Mouse (Mus musculus) myocyte (in vitro differentiated cells): Measurements from ENCODE around the gene Gxylt1. TPM values are rescaled to one million over a fixed set of nuclear protein-coding genes. Genes with fewer than 3 reads are reported as not detected.

Experiments used
- H3K27me3 ChIP-seq: one replicate; pipeline ENCODE4 v1.6.1; 2011; ENCODE audit not compliant: control insufficient read depth, insufficient read depth, insufficient read length
- H3K36me3 ChIP-seq: one replicate; pipeline ENCODE4 v1.6.1; 2011; ENCODE audit not compliant: control insufficient read depth, insufficient read depth
- H3K4me2 ChIP-seq: one replicate; pipeline ENCODE4 v1.6.1; 2011; ENCODE audit warnings: low read depth, control low read depth
- H3K4me3 ChIP-seq: one replicate; pipeline ENCODE4 v1.5.1; 2011; ENCODE audit warnings: mild to moderate bottlenecking, control low read depth, moderate library complexity
- H3K79me2 ChIP-seq: one replicate; pipeline ENCODE4 v1.6.1; 2011; ENCODE audit not compliant: control insufficient read depth, insufficient read depth
- H3ac ChIP-seq: one replicate; pipeline ENCODE4 v1.6.1; 2011; ENCODE audit not compliant: control insufficient read depth, insufficient read length
- CEBPB ChIP-seq: IDR thresholded peaks from 2 replicates; pipeline ENCODE4 v1.6.1; 2011; ENCODE audit warnings: mild to moderate bottlenecking, moderate library complexity; ENCODE audit not compliant: poor library complexity, insufficient read depth, severe bottlenecking
- E2F4 ChIP-seq: IDR thresholded peaks from one replicate; pipeline ENCODE4 v1.6.1; 2011; ENCODE audit warnings: mild to moderate bottlenecking, control low read depth, moderate library complexity; ENCODE audit not compliant: insufficient read depth
- MAX ChIP-seq: IDR thresholded peaks from one replicate; pipeline ENCODE4 v1.6.1; 2011; ENCODE audit warnings: low read depth, mild to moderate bottlenecking, control low read depth
- MYOD1 ChIP-seq, 3 experiments: IDR thresholded peaks; one replicate each; pipeline ENCODE4 v1.6.1; 2011; ENCODE audit warnings: control low read depth in 2 of 3, low read depth in 2 of 3, mild to moderate bottlenecking in 2 of 3, moderate library complexity in 1 of 3; ENCODE audit not compliant: insufficient read length in 2 of 3, control insufficient read depth in 1 of 3
- MYOG ChIP-seq, 3 experiments: IDR thresholded peaks; one replicate each; pipeline ENCODE4 v1.6.1; 2011; ENCODE audit warnings: control low read depth in 2 of 3, low read depth in 2 of 3, mild to moderate bottlenecking in 2 of 3; ENCODE audit not compliant: insufficient read length in 2 of 3, control insufficient read depth in 1 of 3, insufficient read depth in 1 of 3
- POLR2A ChIP-seq: IDR thresholded peaks from one replicate; pipeline ENCODE4 v1.6.1; 2011; ENCODE audit warnings: low read depth, mild to moderate bottlenecking, control low read depth, moderate library complexity; ENCODE audit not compliant: insufficient read length
- POLR2AphosphoS2 ChIP-seq: IDR thresholded peaks from one replicate; pipeline ENCODE4 v1.6.1; 2011; ENCODE audit warnings: low read depth, control low read depth; ENCODE audit not compliant: insufficient read length
- REST ChIP-seq: IDR thresholded peaks from one replicate; pipeline ENCODE4 v1.6.1; 2011; ENCODE audit warnings: mild to moderate bottlenecking, control low read depth, moderate library complexity; ENCODE audit not compliant: insufficient read depth, insufficient read length
- SRF ChIP-seq: IDR thresholded peaks from one replicate; pipeline ENCODE4 v1.6.1; 2011; ENCODE audit warnings: low read depth; ENCODE audit not compliant: control insufficient read depth, insufficient read length
- TCF12 ChIP-seq: IDR thresholded peaks from one replicate; pipeline ENCODE4 v1.6.1; 2011; ENCODE audit warnings: mild to moderate bottlenecking, control low read depth; ENCODE audit not compliant: poor library complexity, insufficient read depth, severe bottlenecking
- TCF3 ChIP-seq: IDR thresholded peaks from one replicate; pipeline ENCODE4 v1.6.1; 2011; ENCODE audit warnings: low read depth, control low read depth; ENCODE audit not compliant: insufficient read length
- USF1 ChIP-seq: IDR thresholded peaks from one replicate; pipeline ENCODE4 v1.6.1; 2011; ENCODE audit warnings: low read depth, mild to moderate bottlenecking, control low read depth, moderate library complexity
- polyA plus RNA-seq: library from polyadenylated mRNA; unstranded; fragments of >200 nt; fragmentation: generic; extraction: Trizol; gene quantifications from one replicate; pipeline ENCODE4 v1.2.1, GENCODE M21; 2012; ENCODE audit warnings: missing spikeins

Gene Gxylt1
- polyA plus RNA-seq, 1 experiment, result 3.6 TPM

DNA sequence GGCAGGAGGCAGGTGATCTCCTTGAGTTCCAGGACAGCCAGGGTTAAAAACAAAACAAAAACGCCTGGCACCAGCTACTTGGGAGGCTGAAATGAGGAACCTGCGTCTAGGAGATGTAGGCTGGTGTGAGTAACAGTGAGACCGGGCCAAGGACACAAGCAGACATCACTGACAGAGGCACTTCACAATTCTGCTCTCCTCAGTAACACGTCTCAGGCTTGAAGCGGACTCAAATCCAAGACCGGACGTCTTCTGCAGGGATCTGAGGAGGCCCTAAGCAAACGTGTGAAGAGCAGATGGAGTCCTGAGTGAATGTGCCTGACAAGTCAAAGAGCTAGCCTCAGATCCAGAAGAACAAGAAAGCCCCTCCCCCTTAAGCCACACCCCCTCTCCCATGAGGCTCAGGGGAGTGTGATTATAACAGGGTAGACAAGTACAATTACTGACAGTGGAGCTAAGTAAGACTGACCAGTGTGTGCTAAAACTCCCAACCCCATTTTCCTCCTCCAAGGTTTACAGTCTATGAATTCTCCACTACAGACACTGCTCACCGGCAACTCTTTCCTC is 4.6 kb downstream of the Gxylt1 start:
- peaks cover 90% of the 10 kb centered on the region for H3K79me2 ChIP-seq
- H3ac ChIP-seq, result no peak overlapping the region
- no peaks in the 10 kb centered on the region for H3K27me3 ChIP-seq
- TF ChIP-seq USF1 (no peak), TCF3 (no peak), POLR2A (no peak), REST (no peak), CEBPB (no peak), TCF12 (no peak), MYOG (IDR thresholded peaks at IDR 0.05; ENCODE audit: control insufficient read depth in 1 of 3, insufficient read depth in 1 of 3, insufficient read length in 2 of 3, low read depth in 2 of 3) (no peak), MAX (no peak), SRF (no peak), POLR2AphosphoS2 (no peak), E2F4 (no peak), MYOD1 (IDR thresholded peaks at IDR 0.05; ENCODE audit: control insufficient read depth in 1 of 3, insufficient read length in 2 of 3, low read depth in 2 of 3) (no peak)
- no peak overlapping the region for H3K4me2 ChIP-seq
- H3K4me3 ChIP-seq, result no peak overlapping the region
- peaks cover 5% of the 10 kb centered on the region for H3K36me3 ChIP-seq

DNA sequence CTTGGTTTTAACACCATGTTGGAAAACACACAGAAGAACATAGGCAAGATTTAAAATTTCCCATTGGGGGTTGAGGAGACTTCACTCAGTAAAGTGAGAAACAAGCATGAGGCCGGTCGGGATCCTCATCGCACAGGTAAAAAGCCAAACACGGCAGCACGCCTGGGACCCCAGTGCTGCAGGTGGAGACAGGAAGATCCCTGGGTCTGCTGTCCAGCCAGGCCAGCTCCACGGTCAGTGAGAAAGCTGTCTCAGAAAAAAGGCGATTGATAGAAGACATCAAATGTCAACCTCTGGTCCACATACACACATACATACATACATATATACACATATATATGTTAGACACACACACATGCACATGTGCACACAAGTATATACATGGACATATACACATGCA is 5.4 kb downstream of the Gxylt1 start:
- Histone ChIP-seq H3K27me3 (no peaks in the 10 kb centered on the region), H3K36me3 (peaks cover 5% of the 10 kb centered on the region), H3K4me2 (no peak overlapping the region), H3ac (no peak overlapping the region), H3K79me2 (peaks cover 96% of the 10 kb centered on the region), H3K4me3 (no peak overlapping the region)
- TF ChIP-seq E2F4, result no peak
- no peak for TF ChIP-seq MYOG (IDR thresholded peaks at IDR 0.05; ENCODE audit: control insufficient read depth in 1 of 3, insufficient read depth in 1 of 3, insufficient read length in 2 of 3, low read depth in 2 of 3)
- TF ChIP-seq POLR2AphosphoS2, result no peak
- TF ChIP-seq TCF12, result no peak
- no peak for TF ChIP-seq REST
- no peak for TF ChIP-seq TCF3
- TF ChIP-seq POLR2A, result no peak
- no peak for TF ChIP-seq USF1
- no peak for TF ChIP-seq SRF
- no peak for TF ChIP-seq MYOD1 (IDR thresholded peaks at IDR 0.05; ENCODE audit: control insufficient read depth in 1 of 3, insufficient read length in 2 of 3, low read depth in 2 of 3)
- no peak for TF ChIP-seq CEBPB
- no peak for TF ChIP-seq MAX

DNA sequence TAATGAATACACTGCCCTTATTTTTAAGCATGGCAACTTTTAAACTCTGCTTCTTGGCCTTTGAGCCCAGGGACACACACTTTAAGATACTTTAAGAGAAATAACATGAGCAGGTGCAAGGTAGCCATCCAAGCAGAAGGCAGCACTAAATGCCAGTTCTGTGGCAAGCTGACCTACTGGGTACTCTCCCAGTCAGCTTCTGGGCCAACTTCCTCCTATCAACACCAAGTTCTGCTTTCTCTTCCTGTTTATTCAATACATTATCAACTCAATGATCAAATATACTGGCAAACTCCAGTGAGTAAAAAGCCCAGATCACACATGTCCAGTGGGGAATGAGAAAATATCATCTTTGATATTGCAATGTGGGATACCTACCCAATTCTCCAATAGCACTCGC is 7.0 kb downstream of the Gxylt1 start:
- H3K27me3 ChIP-seq, result no peaks in the 10 kb centered on the region
- H3ac ChIP-seq, result no peak overlapping the region
- peaks cover 5% of the 10 kb centered on the region for H3K36me3 ChIP-seq
- peaks cover 96% of the 10 kb centered on the region for H3K79me2 ChIP-seq
- no peak overlapping the region for H3K4me2 ChIP-seq
- TF ChIP-seq SRF, result no peak
- TF ChIP-seq MYOD1 (IDR thresholded peaks at IDR 0.05; ENCODE audit: control insufficient read depth in 1 of 3, insufficient read length in 2 of 3, low read depth in 2 of 3), result no peak
- TF ChIP-seq POLR2AphosphoS2, result no peak
- H3K4me3 ChIP-seq, result no peak overlapping the region

DNA sequence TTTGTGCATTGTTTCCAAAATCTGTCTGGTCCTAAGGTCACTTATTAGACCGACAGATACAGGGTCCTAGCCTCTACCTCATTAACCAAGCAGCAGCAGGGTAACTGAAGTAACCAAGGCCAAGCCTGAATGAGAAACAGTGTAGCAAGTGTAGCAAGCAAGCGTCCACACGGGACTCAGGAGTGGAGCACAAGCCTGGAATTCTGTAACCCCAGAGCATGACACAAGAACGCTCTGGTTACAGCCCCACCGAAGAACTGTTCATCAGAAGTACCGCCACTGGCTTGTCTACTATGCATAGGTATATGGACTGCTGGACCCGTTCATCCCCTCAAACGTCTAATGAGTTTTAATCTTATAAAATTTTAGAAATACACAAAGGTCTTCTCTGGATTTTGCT is 7.5 kb downstream of the Gxylt1 start:
- Histone ChIP-seq H3K27me3 (no peaks in the 10 kb centered on the region), H3ac (no peak overlapping the region), H3K36me3 (peaks cover 5% of the 10 kb centered on the region), H3K4me2 (no peak overlapping the region), H3K4me3 (no peak overlapping the region), H3K79me2 (peaks cover 96% of the 10 kb centered on the region)
- no peak for TF ChIP-seq MYOD1 (IDR thresholded peaks at IDR 0.05; ENCODE audit: control insufficient read depth in 1 of 3, insufficient read length in 2 of 3, low read depth in 2 of 3)
- TF ChIP-seq MYOG (IDR thresholded peaks at IDR 0.05; ENCODE audit: control insufficient read depth in 1 of 3, insufficient read depth in 1 of 3, insufficient read length in 2 of 3, low read depth in 2 of 3), result no peak
- no peak for TF ChIP-seq TCF3
- no peak for TF ChIP-seq MAX
- no peak for TF ChIP-seq SRF
- TF ChIP-seq E2F4, result no peak
- TF ChIP-seq CEBPB, result no peak
- no peak for TF ChIP-seq POLR2A
- no peak for TF ChIP-seq TCF12
- TF ChIP-seq POLR2AphosphoS2, result no peak
- TF ChIP-seq REST, result no peak
- TF ChIP-seq USF1, result no peak

DNA sequence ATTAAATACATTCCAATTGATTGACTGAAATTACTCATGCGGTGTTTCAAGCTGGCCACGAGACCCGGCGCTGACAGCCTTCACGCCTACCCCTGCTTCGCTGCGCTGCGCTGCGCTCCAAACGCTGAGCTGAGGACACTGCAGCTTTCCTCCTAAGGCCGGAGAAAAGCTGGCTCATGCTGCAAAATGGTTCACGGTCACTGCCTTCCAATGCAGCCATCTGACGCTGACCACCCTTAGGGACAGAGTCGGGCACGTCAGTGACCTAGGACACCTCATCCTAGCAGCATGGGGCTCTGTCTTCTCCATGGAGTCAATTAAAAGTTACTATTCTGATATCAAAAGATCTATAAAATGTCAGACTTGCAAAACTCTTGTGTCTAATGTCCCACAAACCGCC is 8.6 kb downstream of the Gxylt1 start:
- H3ac ChIP-seq, result no peak overlapping the region
- H3K4me3 ChIP-seq, result no peak overlapping the region
- peaks cover 90% of the 10 kb centered on the region for H3K79me2 ChIP-seq
- peaks cover 8% of the 10 kb centered on the region for H3K36me3 ChIP-seq
- TF ChIP-seq MYOG (IDR thresholded peaks at IDR 0.05; ENCODE audit: control insufficient read depth in 1 of 3, insufficient read depth in 1 of 3, insufficient read length in 2 of 3, low read depth in 2 of 3) (no peak), REST (no peak), CEBPB (no peak), POLR2A (no peak), MAX (no peak), SRF (no peak), E2F4 (no peak), MYOD1 (IDR thresholded peaks at IDR 0.05; ENCODE audit: control insufficient read depth in 1 of 3, insufficient read length in 2 of 3, low read depth in 2 of 3) (no peak), TCF12 (no peak)
- no peak overlapping the region for H3K4me2 ChIP-seq
- no peaks in the 10 kb centered on the region for H3K27me3 ChIP-seq
